Mouse (Mus musculus): ENCODE data around the gene Ublcp1.

DNA sequence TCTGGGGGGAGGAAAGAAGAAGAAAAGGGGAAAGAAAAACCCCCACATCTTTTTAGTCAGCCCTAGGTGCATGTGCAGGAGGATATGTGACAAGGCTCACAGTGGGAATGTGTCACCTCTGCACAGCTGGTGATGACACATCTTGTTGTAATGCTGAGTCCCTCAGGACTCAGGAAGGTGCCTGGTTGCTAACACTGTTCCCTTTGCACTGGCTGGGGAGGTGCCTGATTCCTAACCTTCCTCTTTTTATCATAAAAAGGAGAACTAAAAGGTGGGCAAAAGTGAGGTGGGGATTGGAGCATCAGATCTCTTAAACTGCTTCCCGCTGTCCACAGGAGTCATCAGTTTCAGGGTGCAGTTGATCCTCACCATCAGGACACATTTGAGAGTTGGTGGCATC, 52.9 kb downstream of the Ublcp1 start:
- no peak for TF ChIP-seq ZNF384 (IDR thresholded peaks at IDR 0.05; ENCODE audit: low read depth, low read length)
- no peak for TF ChIP-seq HCFC1 (IDR thresholded peaks at IDR 0.05; ENCODE audit: borderline replicate concordance, insufficient read depth, low read length)

Measured in ES-E14 (cell line).